Mouse (Mus musculus) cortical plate, adult 2 months (tissue): ENCODE results near the gene Swi5.

ENCODE experiments used
- CTCF ChIP-seq: fragments of 200-500 bp; IDR thresholded peaks from 2 replicates; pipeline ENCODE4 v1.5.1; 2011; ENCODE audit warnings: mild to moderate bottlenecking, control low read depth, low read length; ENCODE audit not compliant: insufficient read depth; ENCODE audit errors: extremely low read depth
- POLR2A ChIP-seq: fragments of 200-500 bp; IDR thresholded peaks from 2 replicates; pipeline ENCODE4 v1.6.1; 2011; ENCODE audit warnings: mild to moderate bottlenecking, low read length, control low read depth; ENCODE audit not compliant: insufficient read depth; ENCODE audit errors: extremely low read depth

DNA sequence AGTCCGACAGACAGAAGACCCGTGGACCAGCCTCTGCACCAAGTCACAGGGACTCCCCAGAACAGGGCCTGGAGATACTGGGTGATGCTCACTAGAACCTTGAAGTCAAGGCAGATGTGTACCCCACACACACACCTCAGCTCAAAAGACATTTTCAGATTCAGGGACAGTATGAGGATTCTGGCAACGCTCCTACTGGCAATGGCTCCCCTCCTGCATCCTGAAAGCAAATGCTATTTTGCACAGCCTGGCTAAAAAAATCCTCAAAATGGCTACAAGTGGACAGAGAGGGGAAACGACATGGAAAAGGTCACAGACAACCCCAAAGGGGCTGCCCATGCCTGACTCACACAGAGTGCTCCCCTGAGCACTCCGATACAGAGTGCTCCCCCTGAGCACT is 44.3 kb upstream of the Swi5 start:
- no peak for TF ChIP-seq CTCF
- TF ChIP-seq POLR2A = no peak
